Mouse (Mus musculus) forebrain, embryonic 14.5 days (tissue): Measurements from ENCODE around the gene Qrich1. TPM values are rescaled to one million over a fixed set of nuclear protein-coding genes. Genes with fewer than 3 reads are reported as not detected.

Experiments
- ATAC-seq: fragments of 200-750 bp; cut with Nextera tagmentation; 2 replicates; pipeline ENCODE4 v1.8.0; 2017; ENCODE audit warnings: mild to moderate bottlenecking, moderate library complexity
- DNase-seq: peaks from one replicate; pipeline ENCODE4 v3.0.0-alpha.2; 2015; ENCODE audit warnings: low spot score
- H3K27ac ChIP-seq: fragments of 300-500 bp; sonication (generic); 2 replicates; pipeline ENCODE4 v1.5.1; 2014; ENCODE audit warnings: low read depth, mild to moderate bottlenecking, control low read depth, low read length, moderate library complexity
- H3K27me3 ChIP-seq: fragments of 300-500 bp; sonication (generic); replicated peaks from 2 replicates; pipeline ENCODE4 v1.6.1; 2014; ENCODE audit warnings: low read length, control low read depth, mixed read lengths; ENCODE audit not compliant: control insufficient read depth, insufficient read depth
- H3K36me3 ChIP-seq: fragments of 300-500 bp; sonication (generic); 2 replicates; pipeline ENCODE4 v1.6.1; 2014; ENCODE audit warnings: low read length, control low read depth; ENCODE audit not compliant: control insufficient read depth, insufficient read depth
- H3K4me1 ChIP-seq: fragments of 300-500 bp; sonication (generic); 2 replicates; pipeline ENCODE4 v1.6.1; 2014; ENCODE audit warnings: antibody characterized with exemption, low read length, control low read depth; ENCODE audit not compliant: control insufficient read depth, insufficient read depth
- H3K4me2 ChIP-seq: fragments of 300-500 bp; sonication (generic); 2 replicates; pipeline ENCODE4 v1.6.1; 2014; ENCODE audit warnings: mild to moderate bottlenecking, control low read depth, low read length
- H3K4me3 ChIP-seq: fragments of 300-500 bp; sonication (generic); 2 replicates; pipeline ENCODE4 v1.5.1; 2014; ENCODE audit warnings: low read depth, low read length, control low read depth
- H3K9ac ChIP-seq: fragments of 300-500 bp; sonication (generic); 2 replicates; pipeline ENCODE4 v1.6.1; 2014; ENCODE audit warnings: mild to moderate bottlenecking, low read length, control low read depth, moderate library complexity
- H3K9me3 ChIP-seq: fragments of 300-500 bp; sonication (generic); replicated peaks from 2 replicates; pipeline ENCODE4 v1.6.1; 2016; ENCODE audit warnings: low read length, control low read depth, mixed read lengths; ENCODE audit not compliant: control insufficient read depth
- WGBS: fragments of 180-500 bp; shearing (Covaris S2); extraction: QIAGEN DNeasy Blood & Tissue Kit; methylation state at CpG from one replicate; pipeline ENCODE4 v1.1.7; 2014; 5-methylcytosine and 5-hydroxymethylcytosine counted together
- polyA plus RNA-seq: library from polyadenylated mRNA; unstranded; fragments of >200 nt; fragmentation: Nextera tagmentation; extraction: Ambion mirVana; gene quantifications from 2 replicates; pipeline ENCODE4 v1.2.1, GENCODE M21; 2014

The Qrich1 gene
- polyA plus RNA-seq, 1 experiment from 2014 or later = 143 TPM

DNA sequence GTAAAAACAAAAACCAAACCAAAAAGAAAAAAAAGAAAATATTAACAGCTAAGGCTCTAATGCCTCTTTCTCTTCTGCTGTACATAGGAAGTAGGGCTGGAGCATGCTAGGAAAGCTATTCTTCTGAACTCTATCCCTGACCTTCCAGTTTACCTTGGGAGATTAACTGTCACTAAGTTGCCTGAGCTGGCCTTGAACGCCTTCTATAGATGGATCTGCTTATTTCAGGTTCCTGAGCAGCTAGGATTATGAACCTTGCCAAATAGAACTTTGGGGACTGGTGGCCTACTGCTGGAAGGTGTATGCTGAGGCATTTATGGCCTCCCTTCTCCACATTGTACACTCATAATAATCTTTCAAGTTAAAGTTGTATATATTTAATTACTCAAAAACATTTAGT, 14.3 kb downstream of the Qrich1 start:
- H3K36me3 ChIP-seq = peaks cover 74% of the 10 kb centered on the region

DNA sequence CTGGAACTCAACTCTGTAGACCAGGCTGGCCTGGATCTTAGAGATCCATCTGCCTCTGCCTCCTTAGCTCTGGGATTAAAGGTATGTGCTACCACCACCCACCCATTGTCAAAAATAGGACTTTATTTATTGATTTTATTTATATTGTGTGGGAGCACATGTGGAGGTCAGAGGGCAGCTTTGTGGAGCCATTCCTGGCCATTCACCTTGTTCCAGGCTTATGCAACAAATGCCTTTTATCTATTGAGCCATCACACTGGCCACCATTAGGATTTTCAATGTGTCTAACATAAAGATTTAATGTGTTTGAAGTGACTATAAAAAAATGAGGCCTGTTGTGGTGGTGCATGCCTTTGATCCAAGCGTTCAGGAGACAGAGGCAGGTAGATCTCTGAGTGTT, 14.9 kb downstream of the Qrich1 start:
- Histone ChIP-seq H3K9me3 (no peaks in the 10 kb centered on the region), H3K4me2 (no peak overlapping the region), H3K4me3 (no peak overlapping the region), H3K27ac (no peak overlapping the region), H3K27me3 (no peaks in the 10 kb centered on the region), H3K4me1 (no peaks in the 10 kb centered on the region), H3K36me3 (peaks cover 79% of the 10 kb centered on the region), H3K9ac (no peak overlapping the region)
- no peak for DNase-seq
- no peak for ATAC-seq
- 91% methylated on average over 1 of the region's 1 CpGs for WGBS

More for the DNA sequence above, 14.3 kb downstream of the Qrich1 start:
- no peaks in the 10 kb centered on the region for H3K27me3 ChIP-seq
- H3K9me3 ChIP-seq = no peaks in the 10 kb centered on the region
- H3K4me1 ChIP-seq = no peaks in the 10 kb centered on the region
- H3K27ac ChIP-seq = no peak overlapping the region
- DNase-seq (no peak), ATAC-seq (no peak)
- no peak overlapping the region for H3K4me2 ChIP-seq
- H3K4me3 ChIP-seq = no peak overlapping the region
- WGBS = 93% methylated on average over 1 of the region's 1 CpGs
- no peak overlapping the region for H3K9ac ChIP-seq

DNA sequence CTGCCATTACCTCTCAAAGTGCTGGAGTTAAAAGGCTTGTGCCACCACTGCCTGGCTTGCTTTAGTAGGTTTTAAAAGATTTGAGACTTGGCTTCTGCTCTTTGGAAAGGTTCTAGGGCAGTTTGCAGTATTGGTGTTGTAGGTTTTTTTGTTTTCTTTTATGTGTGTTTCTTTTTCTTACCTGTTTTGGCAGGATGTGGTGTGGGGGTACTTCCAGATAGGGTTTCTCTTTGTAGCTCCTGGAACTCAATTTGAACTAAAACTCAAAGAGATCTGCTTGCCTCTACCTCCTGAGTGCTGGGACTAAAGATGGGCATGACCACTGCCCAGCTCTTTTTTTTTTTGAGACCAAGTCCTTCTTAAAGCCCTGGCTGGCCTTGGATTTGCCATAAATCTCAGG, 24.2 kb downstream of the Qrich1 start:
- ATAC-seq = no peak
- peaks cover 90% of the 10 kb centered on the region for H3K36me3 ChIP-seq

DNA sequence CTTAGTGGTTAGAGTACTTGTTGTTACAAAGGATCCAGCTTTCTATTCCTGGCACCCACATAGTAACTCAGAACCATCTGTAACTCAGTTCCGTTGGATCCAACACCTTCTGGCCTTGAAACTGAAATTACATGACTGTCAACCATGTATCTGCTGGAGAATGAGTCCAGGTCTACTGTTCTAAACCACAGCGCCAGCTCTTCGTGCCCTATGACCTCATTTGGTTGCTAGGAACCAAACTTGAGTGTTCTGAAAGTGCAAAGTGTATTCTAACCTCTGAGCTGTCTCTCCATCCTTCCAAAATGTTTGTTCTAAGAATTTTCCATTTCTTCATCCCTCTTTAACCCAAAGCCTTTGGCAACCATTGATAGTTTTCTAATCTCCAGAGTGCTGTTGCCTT, 29.4 kb downstream of the Qrich1 start:
- no peaks in the 10 kb centered on the region for H3K27me3 ChIP-seq
- H3K4me2 ChIP-seq = no peak overlapping the region
- no peak for DNase-seq
- peaks cover 90% of the 10 kb centered on the region for H3K36me3 ChIP-seq
- H3K4me1 ChIP-seq = no peaks in the 10 kb centered on the region
- no peak for ATAC-seq
- H3K27ac ChIP-seq = no peak overlapping the region
- no peak overlapping the region for H3K4me3 ChIP-seq
- no peaks in the 10 kb centered on the region for H3K9me3 ChIP-seq
- WGBS = 95% methylated on average over 3 of the region's 3 CpGs
- H3K9ac ChIP-seq = no peak overlapping the region

More for the DNA sequence above, 24.2 kb downstream of the Qrich1 start:
- Histone ChIP-seq H3K4me2 (no peak overlapping the region), H3K9ac (no peak overlapping the region), H3K4me3 (no peak overlapping the region), H3K27me3 (no peaks in the 10 kb centered on the region), H3K27ac (no peak overlapping the region), H3K4me1 (no peaks in the 10 kb centered on the region), H3K9me3 (no peaks in the 10 kb centered on the region)
- DNase-seq = no peak

DNA sequence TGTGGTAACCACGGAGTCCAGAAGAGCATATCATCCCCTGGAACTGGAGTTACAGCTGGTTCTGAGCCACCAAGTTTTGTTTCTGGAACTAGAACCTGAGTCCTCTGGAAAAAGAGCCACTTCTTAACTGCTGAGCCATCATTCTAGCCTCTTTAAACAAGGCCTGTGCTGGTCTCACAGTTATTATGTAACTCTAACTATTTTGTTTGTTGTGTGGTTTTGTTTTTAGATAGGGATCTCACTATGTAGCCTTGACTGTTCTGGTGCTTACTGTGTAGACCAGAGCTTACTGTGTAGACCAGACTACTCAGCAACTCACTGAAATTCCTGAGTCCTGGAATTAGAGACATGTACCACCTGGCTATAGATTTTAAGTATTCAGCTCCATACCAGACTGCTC, 30.3 kb downstream of the Qrich1 start:
- H3K4me1 ChIP-seq = no peaks in the 10 kb centered on the region
- no peaks in the 10 kb centered on the region for H3K27me3 ChIP-seq
- H3K4me2 ChIP-seq = no peak overlapping the region
- ATAC-seq (no peak), DNase-seq (no peak)
- H3K9me3 ChIP-seq = no peaks in the 10 kb centered on the region
- WGBS = 97% methylated on average over 1 of the region's 1 CpGs
- no peak overlapping the region for H3K27ac ChIP-seq
- H3K9ac ChIP-seq = no peak overlapping the region
- H3K36me3 ChIP-seq = peaks cover 89% of the 10 kb centered on the region
- H3K4me3 ChIP-seq = no peak overlapping the region

DNA sequence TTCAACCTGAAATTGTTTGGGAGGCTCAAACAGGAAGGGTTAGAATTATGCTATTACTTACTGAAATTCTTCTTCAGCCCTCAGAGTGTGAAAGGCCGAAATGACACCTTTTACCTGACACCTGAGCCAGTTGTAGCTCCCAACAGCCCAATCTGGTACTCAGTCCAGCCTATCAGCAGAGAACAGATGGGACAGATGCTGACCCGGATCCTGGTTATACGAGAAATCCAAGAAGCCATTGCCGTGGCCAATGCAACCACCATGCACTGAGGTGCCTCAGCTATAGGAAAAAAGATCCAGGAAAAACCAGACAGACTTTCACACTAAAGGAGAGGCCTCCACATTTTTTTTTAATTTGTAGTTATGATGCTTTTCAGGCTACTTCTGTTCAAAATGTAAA, 42.6 kb downstream of the Qrich1 start:
- no peak overlapping the region for H3K4me3 ChIP-seq
- peaks cover 77% of the 10 kb centered on the region for H3K36me3 ChIP-seq
- ATAC-seq (no peak), DNase-seq (no peak)
- no peaks in the 10 kb centered on the region for H3K9me3 ChIP-seq
- H3K27me3 ChIP-seq = no peaks in the 10 kb centered on the region
- no peak overlapping the region for H3K4me2 ChIP-seq
- no peak overlapping the region for H3K27ac ChIP-seq
- peaks cover 3% of the 10 kb centered on the region; the same call in 1 of the 2 replicates for H3K4me1 ChIP-seq
- 87% methylated on average over 4 of the region's 4 CpGs for WGBS
- no peak overlapping the region for H3K9ac ChIP-seq

DNA sequence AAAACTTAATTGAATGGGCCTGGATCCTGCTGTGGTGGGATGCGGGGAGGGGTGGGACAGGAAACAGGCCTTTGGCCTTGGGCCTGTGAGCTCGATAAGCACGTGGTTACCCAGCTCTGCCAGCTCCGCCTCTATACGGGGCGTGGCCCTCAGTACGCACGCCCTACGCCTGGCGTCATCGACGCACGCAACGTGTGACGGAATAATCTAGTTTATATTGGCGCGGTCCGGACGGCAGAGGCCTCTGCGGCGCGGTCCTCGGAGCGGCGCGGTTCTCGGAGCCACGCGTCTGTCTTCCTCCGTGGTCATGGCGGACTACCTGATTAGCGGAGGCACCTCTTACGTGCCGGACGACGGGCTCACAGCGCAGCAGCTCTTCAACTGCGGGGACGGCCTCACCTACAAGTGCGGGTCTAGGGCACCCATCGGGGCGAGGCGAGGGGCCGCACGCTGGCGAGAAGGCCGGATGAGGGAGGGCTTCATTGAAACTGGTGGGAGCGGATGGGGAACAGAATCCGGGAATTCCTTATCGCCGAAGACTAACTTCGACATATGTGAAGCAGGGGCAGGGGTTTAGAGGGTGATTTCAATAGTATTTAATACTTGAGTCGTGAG, 43.7 kb downstream of the Qrich1 start, which contains the start of gene Impdh2:
TSS of gene Impdh2 (plus strand) at position 60 of the 615 bp plus-strand sequence.
- H3K4me1 ChIP-seq = peaks cover 3% of the 10 kb centered on the region; the same call in 1 of the 2 replicates
- H3K4me2 ChIP-seq = peak within 1 kb of the TSS; percentile 79
- H3K4me3 ChIP-seq = peak within 1 kb of the TSS; percentile 50
- H3K36me3 ChIP-seq = peaks cover 78% of the 10 kb centered on the region
- H3K27ac ChIP-seq = peak within 1 kb of the TSS; percentile 63; the same call in 1 of the 2 replicates
- H3K27me3 ChIP-seq = no peaks in the 10 kb centered on the region
- DNase-seq (peak; percentile 99), ATAC-seq (peak; percentile 100)
- WGBS = under 1% methylated on average over 46 of the region's 53 CpGs
- no peaks in the 10 kb centered on the region for H3K9me3 ChIP-seq
- peak within 1 kb of the TSS; percentile 69 for H3K9ac ChIP-seq

DNA sequence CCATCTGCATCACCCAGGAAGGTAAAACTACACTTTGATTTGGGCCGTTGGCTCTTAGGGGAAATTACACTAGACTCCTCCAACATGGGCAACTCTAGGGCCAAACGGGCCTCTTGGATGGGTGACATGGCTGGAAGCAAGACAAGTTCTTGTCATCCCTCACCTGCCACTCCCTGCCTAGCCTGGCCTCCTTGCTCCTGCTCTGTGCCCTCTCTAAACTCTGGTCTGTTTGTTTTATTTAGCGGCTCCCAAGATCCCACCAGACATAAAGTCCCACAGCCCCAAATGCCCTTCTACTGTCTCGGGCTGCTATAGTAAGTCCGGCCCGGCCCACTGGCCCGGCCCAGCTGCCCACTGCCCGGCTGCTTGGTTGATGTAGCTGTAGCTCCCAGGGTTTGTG, 47.1 kb downstream of the Qrich1 start:
- ATAC-seq (no peak), DNase-seq (no peak)
- no peak overlapping the region for H3K4me2 ChIP-seq
- H3K4me1 ChIP-seq = peaks cover 14% of the 10 kb centered on the region
- no peaks in the 10 kb centered on the region for H3K9me3 ChIP-seq
- no peak overlapping the region for H3K4me3 ChIP-seq
- H3K36me3 ChIP-seq = peaks cover 54% of the 10 kb centered on the region
- no peak overlapping the region for H3K9ac ChIP-seq
- no peak overlapping the region for H3K27ac ChIP-seq
- WGBS = 93% methylated on average over 8 of the region's 8 CpGs
- H3K27me3 ChIP-seq = no peaks in the 10 kb centered on the region

DNA sequence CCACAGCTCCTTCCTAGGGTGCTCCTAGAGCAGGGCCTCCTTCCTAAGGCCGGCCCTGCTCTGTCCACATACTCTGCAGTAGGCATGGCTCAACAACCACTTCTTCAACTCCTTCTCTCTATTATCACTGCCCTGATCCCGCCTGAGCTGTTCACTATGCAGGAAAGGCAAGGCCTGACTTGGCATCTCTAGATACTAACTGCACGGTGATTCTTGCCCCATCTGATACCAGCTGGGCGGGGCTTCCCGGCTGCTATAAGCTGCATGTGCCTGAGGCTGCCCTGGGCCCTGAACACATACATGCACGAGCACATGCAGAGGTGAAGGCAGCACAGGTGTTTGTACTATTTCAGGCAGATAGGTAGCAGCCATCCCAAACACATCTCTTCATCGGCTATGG, 47.5 kb downstream of the Qrich1 start:
- no peak overlapping the region for H3K27ac ChIP-seq
- no peaks in the 10 kb centered on the region for H3K9me3 ChIP-seq
- H3K9ac ChIP-seq = no peak overlapping the region
- DNase-seq (no peak), ATAC-seq (no peak)
- peaks cover 50% of the 10 kb centered on the region for H3K36me3 ChIP-seq
- no peak overlapping the region for H3K4me2 ChIP-seq
- H3K4me3 ChIP-seq = no peak overlapping the region
- 91% methylated on average over 7 of the region's 7 CpGs for WGBS
- H3K27me3 ChIP-seq = no peaks in the 10 kb centered on the region
- H3K4me1 ChIP-seq = peaks cover 15% of the 10 kb centered on the region
